Mouse (Mus musculus): Measurements from ENCODE around the gene Fbxl8.

The Fbxl8 gene

GRCm38 (mm10) chr8:105303874-105304273 lies 39.4 kb downstream of the Fbxl8 start:
- DNase-seq (ENCODE audit: low read depth, low spot score) = no peak

- DNase-seq (ENCODE audit: low read depth, low spot score) = peak; percentile 55
Measured at GRCm38 (mm10) chr8:105304325-105305210, 40.1 kb downstream of the Fbxl8 start.

GRCm38 (mm10) chr8:105305211-105306145 lies 41.0 kb downstream of the Fbxl8 start, which contains the start of gene Elmo3:
Gene Elmo3, plus strand, starts transcription at chr8:105305601.
- DNase-seq (ENCODE audit: low read depth, low spot score) = peak; percentile 68

- no peak for DNase-seq (ENCODE audit: low read depth, low spot score)
Measured at GRCm38 (mm10) chr8:105306146-105306691, 41.8 kb downstream of the Fbxl8 start.

- DNase-seq (ENCODE audit: low read depth, low spot score) = no peak
Measured at GRCm38 (mm10) chr8:105307670-105308069, 43.2 kb downstream of the Fbxl8 start.

- DNase-seq (ENCODE audit: low read depth, low spot score) = no peak
Measured at GRCm38 (mm10) chr8:105308428-105308827, 44.0 kb downstream of the Fbxl8 start.

GRCm38 (mm10) chr8:105309142-105309847 lies 44.8 kb downstream of the Fbxl8 start:
- DNase-seq (ENCODE audit: low read depth, low spot score) = no peak

GRCm38 (mm10) chr8:105310118-105310517 lies 45.7 kb downstream of the Fbxl8 start:
- no peak for DNase-seq (ENCODE audit: low read depth, low spot score)

GRCm38 (mm10) chr8:105311718-105312117 lies 47.3 kb downstream of the Fbxl8 start:
- DNase-seq (ENCODE audit: low read depth, low spot score) = no peak

GRCm38 (mm10) chr8:105312891-105313481 lies 48.5 kb downstream of the Fbxl8 start:
- no peak for DNase-seq (ENCODE audit: low read depth, low spot score)

- no peak for DNase-seq (ENCODE audit: low read depth, low spot score)
Measured at GRCm38 (mm10) chr8:105313622-105314402, 49.4 kb downstream of the Fbxl8 start.

GRCm38 (mm10) chr8:105315073-105315769 lies 50.8 kb downstream of the Fbxl8 start:
- no peak for DNase-seq (ENCODE audit: low read depth, low spot score)

- no peak for DNase-seq (ENCODE audit: low read depth, low spot score)
Measured at GRCm38 (mm10) chr8:105317941-105318340, 53.5 kb downstream of the Fbxl8 start.

GRCm38 (mm10) chr8:105318662-105319190 lies 54.3 kb downstream of the Fbxl8 start:
- DNase-seq (ENCODE audit: low read depth, low spot score) = no peak
